Mouse (Mus musculus): ENCODE measurements around the gene Scrg1.
"Not testable (repeated sequence)": the region's sequence is repeated elsewhere in the genome, so short reads cannot be mapped to it uniquely, and the experiment has no call there.

Gene Scrg1

GRCm38 (mm10) chr8:57508657-57509056 is 52.9 kb downstream of the Scrg1 start:
- DNase-seq (ENCODE audit: low read depth, low spot score): no peak

GRCm38 (mm10) chr8:57510791-57511315 is 55.1 kb downstream of the Scrg1 start:
- DNase-seq (ENCODE audit: low read depth, low spot score): no peak

- peak; percentile 100 for DNase-seq (ENCODE audit: low read depth, low spot score)
These were observed 55.8 kb downstream of the Scrg1 start, which contains the start of gene Hmgb2 for GRCm38 (mm10) chr8:57511316-57512118. Gene Hmgb2 (plus strand): TSS chr8:57511907.

GRCm38 (mm10) chr8:57512141-57513056 is 56.7 kb downstream of the Scrg1 start:
- DNase-seq (ENCODE audit: low read depth, low spot score): peak; percentile 48

- not testable (repeated sequence) for DNase-seq (ENCODE audit: low read depth, low spot score)
These were observed 57.5 kb downstream of the Scrg1 start for GRCm38 (mm10) chr8:57513178-57513661.

GRCm38 (mm10) chr8:57516685-57517084 is 61.0 kb downstream of the Scrg1 start:
- DNase-seq (ENCODE audit: low read depth, low spot score): not testable (repeated sequence)

- DNase-seq (ENCODE audit: low read depth, low spot score): no peak
These were observed 62.0 kb downstream of the Scrg1 start for GRCm38 (mm10) chr8:57517723-57518122.

- no peak for DNase-seq (ENCODE audit: low read depth, low spot score)
These were observed 64.6 kb downstream of the Scrg1 start for GRCm38 (mm10) chr8:57520186-57520786.

All from forelimb bud, embryonic 11.5 days (tissue).